Mouse (Mus musculus) embryonic facial prominence, embryonic 13.5 days (tissue): ENCODE results near the gene Pxt1. TPM values are rescaled to one million over a fixed set of nuclear protein-coding genes. Genes with fewer than 3 reads are reported as not detected.

Source experiments
- ATAC-seq: fragments of 200-750 bp; cut with Nextera tagmentation; 2 replicates; pipeline ENCODE4 v1.8.0; 2017; ENCODE audit warnings: low read depth; ENCODE audit not compliant: insufficient number of reproducible peaks, insufficient read depth, low FRiP score, low TSS enrichment
- H3K27ac ChIP-seq: fragments of 300-500 bp; sonication (generic); 2 replicates; pipeline ENCODE4 v1.5.1; 2015; ENCODE audit warnings: moderate library complexity, mild to moderate bottlenecking, inconsistent platforms
- H3K27me3 ChIP-seq: fragments of 300-500 bp; sonication (generic); 2 replicates; pipeline ENCODE4 v1.6.1; 2015; ENCODE audit warnings: mild to moderate bottlenecking, inconsistent platforms
- H3K36me3 ChIP-seq: fragments of 300-500 bp; sonication (generic); 2 replicates; pipeline ENCODE4 v1.6.1; 2015; ENCODE audit warnings: mild to moderate bottlenecking, inconsistent platforms
- H3K4me1 ChIP-seq: fragments of 300-500 bp; sonication (generic); 2 replicates; pipeline ENCODE4 v1.6.1; 2015; ENCODE audit warnings: inconsistent platforms
- H3K4me2 ChIP-seq: fragments of 300-500 bp; sonication (generic); 2 replicates; pipeline ENCODE4 v1.6.1; 2015; ENCODE audit warnings: moderate library complexity, mild to moderate bottlenecking, inconsistent platforms
- H3K4me3 ChIP-seq: fragments of 300-500 bp; sonication (generic); 2 replicates; pipeline ENCODE4 v1.5.1; 2015; ENCODE audit warnings: mild to moderate bottlenecking, inconsistent platforms
- H3K9ac ChIP-seq: fragments of 300-500 bp; sonication (generic); 2 replicates; pipeline ENCODE4 v1.6.1; 2015; ENCODE audit warnings: mild to moderate bottlenecking, inconsistent platforms
- H3K9me3 ChIP-seq: fragments of 300-500 bp; sonication (generic); 2 replicates; pipeline ENCODE4 v1.6.1; 2016; ENCODE audit warnings: inconsistent platforms
- WGBS: fragments of 180-500 bp; shearing (Covaris S2); methylation state at CpG from one replicate; pipeline ENCODE4 v1.1.7; 2015; ENCODE audit warnings: mixed read lengths; 5-methylcytosine and 5-hydroxymethylcytosine counted together
- polyA plus RNA-seq: library from polyadenylated mRNA; unstranded; fragments of >200 nt; fragmentation: Nextera tagmentation; extraction: Ambion mirVana; gene quantifications from 2 replicates; pipeline ENCODE4 v1.2.1, GENCODE M21; 2015

Pxt1 gene
- polyA plus RNA-seq, 1 experiment from 2014 or later = not detected

- ATAC-seq = no peak
- no peak overlapping the region for H3K27ac ChIP-seq
- 0 out of 2 replicates have a peak, but pooled peaks cover 5% of the 10 kb centered on the region for H3K4me1 ChIP-seq
- no peaks in the 10 kb centered on the region for H3K27me3 ChIP-seq
- no peak overlapping the region for H3K9ac ChIP-seq
- H3K9me3 ChIP-seq = no peaks in the 10 kb centered on the region
- no peak overlapping the region for H3K4me3 ChIP-seq
- no peak overlapping the region for H3K4me2 ChIP-seq
- WGBS = 89% methylated on average over 4 of the region's 4 CpGs
- H3K36me3 ChIP-seq = peaks cover 88% of the 10 kb centered on the region
Measured at GRCm38 (mm10) chr17:28979091-28979490, 35.5 kb upstream of the Pxt1 start.

- no peak for ATAC-seq
- peaks cover 97% of the 10 kb centered on the region for H3K36me3 ChIP-seq
- no peak overlapping the region for H3K4me2 ChIP-seq
- H3K27ac ChIP-seq = no peak overlapping the region
- H3K4me3 ChIP-seq = no peak overlapping the region
- H3K4me1 ChIP-seq = no peaks in the 10 kb centered on the region
- no peaks in the 10 kb centered on the region for H3K27me3 ChIP-seq
- no peak overlapping the region for H3K9ac ChIP-seq
- no peaks in the 10 kb centered on the region for H3K9me3 ChIP-seq
Measured at GRCm38 (mm10) chr17:28970122-28970521, 26.5 kb upstream of the Pxt1 start.

- Histone ChIP-seq H3K27me3 (no peaks in the 10 kb centered on the region), H3K9ac (no peak overlapping the region)
- WGBS = 85% methylated on average over 11 of the region's 11 CpGs
Measured at GRCm38 (mm10) chr17:28967021-28967610, 23.5 kb upstream of the Pxt1 start.

GRCm38 (mm10) chr17:28961596-28961995 lies 18.0 kb upstream of the Pxt1 start:
- H3K9me3 ChIP-seq = no peaks in the 10 kb centered on the region
- peaks cover 80% of the 10 kb centered on the region for H3K36me3 ChIP-seq
- 87% methylated on average over 10 of the region's 10 CpGs for WGBS
- H3K4me2 ChIP-seq = no peak overlapping the region
- no peak for ATAC-seq
- no peaks in the 10 kb centered on the region for H3K4me1 ChIP-seq
- no peak overlapping the region for H3K27ac ChIP-seq
- no peak overlapping the region for H3K4me3 ChIP-seq
- H3K9ac ChIP-seq = no peak overlapping the region
- H3K27me3 ChIP-seq = no peaks in the 10 kb centered on the region

More at GRCm38 (mm10) chr17:28967021-28967610, 23.5 kb upstream of the Pxt1 start:
- Histone ChIP-seq H3K27ac (no peak overlapping the region), H3K4me1 (no peaks in the 10 kb centered on the region), H3K36me3 (peaks cover 97% of the 10 kb centered on the region), H3K4me3 (no peak overlapping the region), H3K4me2 (no peak overlapping the region), H3K9me3 (no peaks in the 10 kb centered on the region)
- no peak for ATAC-seq

GRCm38 (mm10) chr17:28960597-28960996 lies 17.0 kb upstream of the Pxt1 start:
- Histone ChIP-seq H3K4me1 (no peaks in the 10 kb centered on the region), H3K4me3 (no peak overlapping the region), H3K36me3 (peaks cover 70% of the 10 kb centered on the region), H3K9me3 (no peaks in the 10 kb centered on the region), H3K9ac (no peak overlapping the region; the same call in 1 of the 2 replicates), H3K27me3 (no peaks in the 10 kb centered on the region), H3K27ac (no peak overlapping the region), H3K4me2 (no peak overlapping the region)
- 77% methylated on average over 10 of the region's 10 CpGs for WGBS
- ATAC-seq = no peak

- Histone ChIP-seq H3K4me2 (peak overlapping the region; percentile 85), H3K27me3 (no peaks in the 10 kb centered on the region), H3K27ac (no peak overlapping the region), H3K9ac (no peak overlapping the region), H3K4me1 (peaks cover 21% of the 10 kb centered on the region), H3K36me3 (peaks cover 22% of the 10 kb centered on the region), H3K9me3 (no peaks in the 10 kb centered on the region), H3K4me3 (0 out of 2 replicates have a peak overlapping the region, but pooled peaks have one; percentile 79)
- no peak for ATAC-seq
- WGBS = 97% methylated on average over 9 of the region's 9 CpGs
Measured at GRCm38 (mm10) chr17:28954416-28954815, 10.8 kb upstream of the Pxt1 start.

- H3K27ac ChIP-seq = peak overlapping the region; percentile 98; the same call in 1 of the 2 replicates
- WGBS = 17% methylated on average over 9 of the region's 9 CpGs
- H3K4me1 ChIP-seq = peaks cover 21% of the 10 kb centered on the region
- H3K9me3 ChIP-seq = no peaks in the 10 kb centered on the region
- no peak for ATAC-seq
- H3K4me3 ChIP-seq = peak overlapping the region; percentile 79
- peaks cover 12% of the 10 kb centered on the region for H3K36me3 ChIP-seq
- peak overlapping the region; percentile 85 for H3K4me2 ChIP-seq
- peak overlapping the region; percentile 94 for H3K9ac ChIP-seq
- H3K27me3 ChIP-seq = no peaks in the 10 kb centered on the region
Measured at GRCm38 (mm10) chr17:28953251-28953650, 9.6 kb upstream of the Pxt1 start.

- H3K4me2 ChIP-seq = peak within 1 kb of the TSS; percentile 85
- under 1% methylated on average over 74 of the region's 80 CpGs for WGBS
- H3K36me3 ChIP-seq = 0 out of 2 replicates have a peak, but pooled peaks cover 4% of the 10 kb centered on the region
- H3K9me3 ChIP-seq = 0 out of 2 replicates have a peak, but pooled peaks cover 4% of the 10 kb centered on the region
- peak; percentile 88 for ATAC-seq
- peak within 1 kb of the TSS; percentile 79 for H3K4me3 ChIP-seq
- peaks cover 21% of the 10 kb centered on the region for H3K4me1 ChIP-seq
- H3K27ac ChIP-seq = peak within 1 kb of the TSS; percentile 98
- peak within 1 kb of the TSS; percentile 94 for H3K9ac ChIP-seq
- H3K27me3 ChIP-seq = no peaks in the 10 kb centered on the region
Measured at GRCm38 (mm10) chr17:28951831-28952799, 8.5 kb upstream of the Pxt1 start, which contains the start of gene Kctd20. Kctd20 (plus strand) TSS chr17:28951950.

- H3K4me1 ChIP-seq = peaks cover 21% of the 10 kb centered on the region
- H3K9ac ChIP-seq = no peak overlapping the region
- H3K27me3 ChIP-seq = no peaks in the 10 kb centered on the region
- ATAC-seq = no peak
- 0 out of 2 replicates have a peak, but pooled peaks cover 4% of the 10 kb centered on the region for H3K9me3 ChIP-seq
- H3K27ac ChIP-seq = no peak overlapping the region
- WGBS = 73% methylated on average over 4 of the region's 4 CpGs
- H3K4me3 ChIP-seq = no peak overlapping the region
- H3K36me3 ChIP-seq = 0 out of 2 replicates have a peak, but pooled peaks cover 4% of the 10 kb centered on the region
- H3K4me2 ChIP-seq = no peak overlapping the region
Measured at GRCm38 (mm10) chr17:28950751-28951150, 7.1 kb upstream of the Pxt1 start.

- Histone ChIP-seq H3K4me1 (peaks cover 12% of the 10 kb centered on the region), H3K27ac (no peak overlapping the region), H3K4me3 (no peak overlapping the region), H3K36me3 (no peaks in the 10 kb centered on the region), H3K9ac (no peak overlapping the region), H3K4me2 (no peak overlapping the region), H3K9me3 (0 out of 2 replicates have a peak, but pooled peaks cover 4% of the 10 kb centered on the region), H3K27me3 (no peaks in the 10 kb centered on the region)
- ATAC-seq = no peak
- 43% methylated on average over 4 of the region's 4 CpGs for WGBS
Measured at GRCm38 (mm10) chr17:28948661-28949060, 5.0 kb upstream of the Pxt1 start.

GRCm38 (mm10) chr17:28947011-28947939 lies 3.6 kb upstream of the Pxt1 start:
- Histone ChIP-seq H3K27me3 (no peaks in the 10 kb centered on the region), H3K36me3 (no peaks in the 10 kb centered on the region), H3K4me2 (no peak overlapping the region), H3K4me3 (no peak overlapping the region), H3K27ac (no peak overlapping the region), H3K9me3 (0 out of 2 replicates have a peak, but pooled peaks cover 4% of the 10 kb centered on the region), H3K9ac (no peak overlapping the region), H3K4me1 (peaks cover 7% of the 10 kb centered on the region)
- WGBS = 91% methylated on average over 19 of the region's 19 CpGs
- no peak for ATAC-seq
